Mouse (Mus musculus) cerebellum, postnatal 10 days (tissue): ENCODE results near the gene Klrk1.
"Not testable (repeated sequence)": the region's sequence is repeated elsewhere in the genome, so short reads cannot be mapped to it uniquely, and the experiment has no call there.

Experiments
- DNase-seq, 2 experiments: peaks; one replicate each; pipeline ENCODE4 v3.0.0; 2021; ENCODE audit warnings: mixed read lengths in 2 of 2

Klrk1 gene

DNA sequence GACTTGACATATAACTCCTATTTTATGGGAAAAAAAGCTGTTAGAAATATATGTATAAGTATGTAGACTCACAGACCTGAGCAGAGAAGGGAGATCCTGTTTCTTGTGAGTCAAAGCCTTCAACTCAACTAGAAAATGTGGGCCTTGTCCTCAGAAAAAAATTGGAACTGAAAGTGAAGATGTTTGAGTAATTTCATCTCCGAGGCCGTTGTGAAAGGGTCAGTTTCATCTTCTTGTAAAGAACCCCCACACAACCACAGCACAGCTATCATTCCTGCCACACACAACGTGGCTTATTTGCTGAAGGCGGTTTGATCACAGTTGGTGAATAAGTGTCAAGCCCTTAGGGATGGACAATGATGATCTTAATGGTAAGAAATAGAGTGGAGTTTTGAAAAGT, at the start of gene Klrk1:
Gene Klrk1 (minus strand): TSS at position 130 of the 400 bp plus-strand sequence.
- DNase-seq = no peak

DNA sequence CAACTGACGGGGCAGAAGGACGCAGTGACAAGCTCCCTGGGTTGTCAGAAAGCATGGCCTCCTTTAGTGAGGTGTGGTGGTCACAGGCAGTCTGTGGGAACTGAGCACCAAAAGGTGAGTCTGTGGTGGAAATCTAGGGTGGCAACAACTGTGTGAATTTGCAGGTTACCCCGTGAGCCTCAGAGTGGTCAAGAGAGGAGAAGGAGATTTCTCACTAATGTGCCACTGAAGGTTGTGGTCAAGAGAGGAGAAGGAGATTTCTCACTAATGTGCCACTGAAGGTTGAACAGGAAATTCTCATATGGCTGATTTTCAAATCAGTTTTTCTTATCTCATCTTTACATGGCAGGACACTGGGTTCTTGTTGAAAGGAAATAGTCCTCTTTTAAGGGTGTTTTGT, 37.6 kb upstream of the Klrk1 start:
- DNase-seq = not testable (repeated sequence)

DNA sequence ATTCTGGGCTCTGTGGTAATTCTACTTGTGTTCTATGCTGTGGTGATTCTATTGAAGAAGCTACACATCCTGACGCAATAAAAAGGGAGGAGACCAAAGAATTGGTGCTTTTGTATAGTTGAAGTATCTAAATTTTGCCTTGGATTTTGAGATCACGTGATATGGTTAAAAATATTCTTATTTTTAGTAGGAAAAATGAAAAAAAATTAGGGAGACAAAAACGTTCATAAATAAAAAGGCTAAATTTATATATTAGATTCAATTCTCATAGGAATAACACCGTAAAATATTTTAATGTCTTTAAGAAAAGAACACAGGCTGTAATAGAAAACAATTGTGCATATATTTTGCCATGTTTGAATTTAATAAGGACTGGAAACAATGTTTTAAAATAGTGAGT, 36.9 kb upstream of the Klrk1 start, which contains the start of gene Klrc2:
Gene Klrc2 (minus strand): TSS at position 101 of the 400 bp plus-strand sequence.
- not testable (repeated sequence) for DNase-seq

DNA sequence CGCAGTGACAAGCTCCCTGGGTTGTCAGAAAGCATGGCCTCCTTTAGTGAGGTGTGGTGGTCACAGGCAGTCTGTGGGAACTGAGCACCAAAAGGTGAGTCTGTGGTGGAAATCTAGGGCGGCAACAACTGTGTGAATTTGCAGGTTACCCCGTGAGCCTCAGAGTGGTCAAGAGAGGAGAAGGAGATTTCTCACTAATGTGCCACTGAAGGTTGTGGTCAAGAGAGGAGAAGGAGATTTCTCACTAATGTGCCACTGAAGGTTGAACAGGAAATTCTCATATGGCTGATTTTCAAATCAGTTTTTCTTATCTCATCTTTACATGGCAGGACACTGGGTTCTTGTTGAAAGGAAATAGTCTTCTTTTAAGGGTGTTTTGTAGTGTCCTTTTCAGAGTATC, 20.4 kb upstream of the Klrk1 start:
- not testable (repeated sequence) for DNase-seq

DNA sequence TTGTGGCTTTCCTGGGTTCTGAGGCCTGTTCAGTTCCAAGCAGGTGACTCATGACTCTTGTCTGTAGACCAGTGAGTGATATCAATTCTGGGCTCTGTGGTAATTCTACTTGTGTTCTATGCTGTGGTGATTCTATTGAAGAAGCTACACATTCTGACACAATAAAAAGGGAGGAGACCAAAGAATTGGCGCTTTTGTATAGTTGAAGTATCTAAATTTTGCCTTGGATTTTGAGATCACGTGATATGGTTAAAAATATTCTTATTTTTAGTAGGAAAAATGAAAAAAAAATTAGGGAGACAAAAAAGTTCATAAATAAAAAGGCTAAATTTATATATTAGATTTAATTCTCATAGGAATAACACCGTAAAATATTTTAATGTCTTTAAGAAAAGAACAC, 19.6 kb upstream of the Klrk1 start, which contains the start of gene Klrc3:
Gene Klrc3 (minus strand): TSS at position 101 of the 400 bp plus-strand sequence.
- not testable (repeated sequence) for DNase-seq

DNA sequence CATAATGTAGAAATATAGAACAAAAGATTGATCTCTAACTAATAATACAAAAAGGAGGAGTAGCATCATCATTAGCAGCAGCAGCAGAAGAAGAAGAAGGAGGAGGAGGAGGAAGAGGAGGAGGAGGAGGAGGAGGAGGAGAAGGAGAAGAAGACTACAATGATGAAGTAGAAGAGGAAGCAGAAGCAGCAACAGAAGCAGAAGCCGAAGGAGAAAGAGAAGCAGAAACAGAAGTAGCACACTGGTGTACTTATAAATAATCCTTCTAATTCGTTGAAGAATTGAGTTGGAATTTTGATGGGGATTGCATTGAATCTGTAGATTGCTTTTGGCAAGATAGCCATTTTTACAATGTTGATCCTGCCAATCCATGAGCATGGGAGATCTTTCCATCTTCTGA, 7.4 kb upstream of the Klrk1 start:
- not testable (repeated sequence) for DNase-seq

DNA sequence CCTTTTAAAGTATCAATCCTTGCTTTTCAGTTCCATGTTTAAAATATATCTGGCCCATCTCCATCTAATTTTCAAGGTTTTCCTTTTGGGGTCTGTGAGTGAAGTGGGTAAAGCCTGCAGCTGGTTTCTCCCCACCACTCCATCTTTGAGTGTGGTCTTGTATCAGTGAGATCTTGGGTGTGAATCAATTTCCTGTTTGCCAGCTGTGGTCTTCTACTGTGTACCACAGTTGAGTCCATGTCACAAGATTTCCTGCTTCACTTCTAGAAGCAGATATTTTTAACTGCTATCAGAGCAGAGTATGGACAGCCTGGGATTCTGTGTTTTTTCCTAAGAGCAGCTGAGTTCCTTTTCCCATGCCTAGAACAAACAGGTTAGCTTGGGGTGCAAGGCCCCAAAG, 15.3 kb downstream of the Klrk1 start:
- no peak for DNase-seq

DNA sequence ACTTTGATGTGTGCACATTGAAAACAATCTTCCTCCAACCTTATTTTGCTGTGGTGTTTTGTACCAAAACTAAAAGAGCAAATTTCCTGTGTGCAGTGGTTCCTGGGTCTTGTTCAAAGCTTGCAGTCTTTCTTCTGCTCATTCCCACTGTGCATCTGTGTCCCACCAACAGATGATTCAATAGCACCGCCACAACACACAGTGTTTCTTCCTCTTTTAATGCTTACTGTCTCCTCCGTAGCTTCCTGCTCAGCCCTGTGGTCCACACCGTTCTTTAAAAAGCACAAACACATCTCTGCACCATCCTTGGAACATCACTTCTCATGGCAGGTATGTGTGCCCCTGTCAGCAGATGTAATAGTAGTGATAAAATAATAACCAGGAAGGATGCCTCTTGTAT, 32.2 kb downstream of the Klrk1 start, which contains the start of gene Klrd1:
Gene Klrd1 (plus strand): TSS at position 275 of the 400 bp plus-strand sequence.
- DNase-seq = no peak

DNA sequence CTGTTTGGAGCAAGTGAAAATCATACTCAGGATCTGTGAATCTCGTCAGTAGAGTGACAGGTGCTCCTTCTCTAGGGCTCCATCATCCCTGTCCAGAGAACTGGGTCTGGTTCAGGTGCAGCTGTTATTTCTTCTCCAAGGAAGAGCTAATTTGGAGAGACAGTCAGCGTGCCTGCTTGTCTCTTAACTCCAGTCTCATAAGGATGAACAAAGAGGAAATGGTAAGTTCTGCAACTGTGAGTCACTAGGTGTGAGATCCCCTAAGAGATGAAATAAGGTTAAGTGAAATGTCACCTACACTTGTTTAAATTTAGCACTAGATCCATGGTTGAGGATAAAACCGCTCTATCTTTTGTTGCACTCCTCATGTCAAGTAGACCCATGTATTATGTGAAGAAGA, 40.6 kb downstream of the Klrk1 start:
- DNase-seq = no peak

DNA sequence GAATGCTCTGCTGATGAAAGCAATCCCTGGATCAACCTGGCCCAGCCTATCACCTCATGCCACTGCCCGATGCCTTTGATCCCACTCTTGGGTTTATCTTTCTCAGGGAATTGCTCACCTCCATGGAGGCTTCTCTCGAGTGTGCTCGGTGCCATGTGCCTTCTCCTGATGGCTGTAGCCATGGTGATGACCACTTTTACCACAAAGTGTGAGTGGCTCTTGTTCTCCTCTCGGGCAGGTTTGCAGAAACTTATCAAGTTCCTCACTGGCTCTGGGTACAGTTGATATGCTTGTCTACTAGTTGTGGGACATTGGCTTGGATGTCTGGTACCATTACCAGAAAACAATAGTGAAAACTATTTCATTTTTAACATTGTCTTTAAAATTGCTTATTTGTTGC, 41.8 kb downstream of the Klrk1 start:
- no peak for DNase-seq

DNA sequence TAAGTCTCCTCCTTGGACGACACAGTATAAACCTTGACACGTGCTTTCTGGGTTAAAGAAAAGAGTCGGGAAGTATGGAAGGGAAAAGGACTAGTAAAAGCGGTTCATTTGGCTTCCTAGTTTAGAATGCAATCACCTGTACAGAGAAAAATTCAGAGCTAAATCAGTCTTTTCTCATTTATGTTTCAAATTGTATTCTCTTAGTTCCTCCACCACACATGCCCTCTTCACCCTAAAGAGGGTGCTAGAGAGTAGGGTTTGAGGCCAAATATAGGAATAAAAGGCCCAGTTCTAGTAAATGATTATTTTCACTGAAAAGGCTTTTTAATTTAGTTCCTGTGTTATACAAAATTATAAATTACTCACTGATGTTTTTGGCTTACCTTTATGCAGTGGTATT, 42.4 kb downstream of the Klrk1 start:
- DNase-seq = peak in 1 of 2 experiments; percentile 7

DNA sequence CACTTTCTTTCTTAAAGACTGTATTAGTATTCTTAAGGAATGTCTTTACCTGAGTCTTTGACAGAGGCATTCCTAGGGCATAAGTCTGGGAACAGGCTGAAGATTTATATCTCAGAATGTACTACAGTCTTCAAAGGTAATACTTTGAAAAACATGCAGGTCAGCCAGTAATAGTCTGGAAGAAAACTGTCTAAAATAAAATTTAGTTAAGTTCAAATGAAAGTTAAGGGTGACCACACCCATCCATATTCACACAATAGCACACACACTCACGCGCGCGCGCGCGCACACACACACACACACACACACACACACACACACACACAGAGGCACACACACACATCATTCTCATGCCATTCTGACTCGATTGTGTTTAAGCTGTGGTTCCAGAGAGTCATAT, 46.1 kb downstream of the Klrk1 start, which contains the start of gene Klre1:
Gene Klre1 (plus strand): TSS at position 301 of the 400 bp plus-strand sequence.
- no peak for DNase-seq

DNA sequence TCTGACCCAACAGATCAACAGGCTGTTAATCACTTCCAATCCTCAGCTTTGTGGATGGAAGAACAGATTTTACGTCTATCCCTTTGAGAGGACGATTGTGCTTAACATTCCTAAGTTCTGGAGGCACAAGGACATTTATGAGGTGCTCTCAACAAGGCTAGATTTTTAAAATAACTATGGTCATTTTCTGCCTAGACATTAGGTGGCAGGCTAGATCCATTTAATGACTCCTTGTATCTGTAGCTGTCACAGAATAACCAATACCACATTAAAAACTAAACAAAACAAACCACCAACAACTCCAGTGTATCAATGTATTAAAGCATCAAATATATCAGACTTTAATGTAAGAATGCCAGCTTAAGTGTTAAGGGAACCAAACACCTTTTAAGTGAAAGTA, 48.3 kb downstream of the Klrk1 start:
- DNase-seq = peak in 1 of 2 experiments; percentile 2

DNA sequence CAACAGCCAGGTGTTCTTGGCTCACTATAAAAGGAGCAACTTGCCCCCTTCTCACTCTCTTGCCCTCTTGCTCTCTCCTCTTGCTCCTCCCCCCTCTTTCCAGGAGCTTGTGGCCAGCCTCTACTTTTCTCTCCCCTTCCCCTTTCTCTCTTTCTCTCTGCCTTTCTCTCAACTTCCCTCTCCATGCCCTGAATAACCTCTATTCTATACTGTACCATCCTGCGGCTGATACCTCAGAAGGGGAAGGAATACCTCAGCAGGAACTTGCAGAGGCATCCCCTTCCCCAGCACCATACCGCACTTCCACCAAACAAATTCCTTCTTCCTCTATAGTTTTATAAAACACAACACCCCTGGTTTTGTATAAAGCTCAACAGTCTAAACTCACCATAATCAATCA, 58.4 kb downstream of the Klrk1 start:
- DNase-seq = no peak
